Mouse (Mus musculus) forebrain, embryonic 14.5 days (tissue): Measurements from ENCODE around the gene Olfr173. TPM values are rescaled to one million over a fixed set of nuclear protein-coding genes. Genes with fewer than 3 reads are reported as not detected.

Experiments used
- ATAC-seq: fragments of 200-750 bp; cut with Nextera tagmentation; 2 replicates; pipeline ENCODE4 v1.8.0; 2017; ENCODE audit warnings: mild to moderate bottlenecking, moderate library complexity
- DNase-seq: peaks from one replicate; pipeline ENCODE4 v3.0.0-alpha.2; 2015; ENCODE audit warnings: low spot score
- H3K27ac ChIP-seq: fragments of 300-500 bp; sonication (generic); 2 replicates; pipeline ENCODE4 v1.5.1; 2014; ENCODE audit warnings: low read depth, mild to moderate bottlenecking, control low read depth, low read length, moderate library complexity
- H3K27me3 ChIP-seq: fragments of 300-500 bp; sonication (generic); replicated peaks from 2 replicates; pipeline ENCODE4 v1.6.1; 2014; ENCODE audit warnings: low read length, control low read depth, mixed read lengths; ENCODE audit not compliant: control insufficient read depth, insufficient read depth
- H3K36me3 ChIP-seq: fragments of 300-500 bp; sonication (generic); 2 replicates; pipeline ENCODE4 v1.6.1; 2014; ENCODE audit warnings: low read length, control low read depth; ENCODE audit not compliant: control insufficient read depth, insufficient read depth
- H3K4me1 ChIP-seq: fragments of 300-500 bp; sonication (generic); 2 replicates; pipeline ENCODE4 v1.6.1; 2014; ENCODE audit warnings: antibody characterized with exemption, low read length, control low read depth; ENCODE audit not compliant: control insufficient read depth, insufficient read depth
- H3K4me2 ChIP-seq: fragments of 300-500 bp; sonication (generic); 2 replicates; pipeline ENCODE4 v1.6.1; 2014; ENCODE audit warnings: mild to moderate bottlenecking, control low read depth, low read length
- H3K4me3 ChIP-seq: fragments of 300-500 bp; sonication (generic); 2 replicates; pipeline ENCODE4 v1.5.1; 2014; ENCODE audit warnings: low read depth, low read length, control low read depth
- H3K9ac ChIP-seq: fragments of 300-500 bp; sonication (generic); 2 replicates; pipeline ENCODE4 v1.6.1; 2014; ENCODE audit warnings: mild to moderate bottlenecking, low read length, control low read depth, moderate library complexity
- H3K9me3 ChIP-seq: fragments of 300-500 bp; sonication (generic); replicated peaks from 2 replicates; pipeline ENCODE4 v1.6.1; 2016; ENCODE audit warnings: low read length, control low read depth, mixed read lengths; ENCODE audit not compliant: control insufficient read depth
- WGBS: fragments of 180-500 bp; shearing (Covaris S2); extraction: QIAGEN DNeasy Blood & Tissue Kit; methylation state at CpG from one replicate; pipeline ENCODE4 v1.1.7; 2014; 5-methylcytosine and 5-hydroxymethylcytosine counted together
- microRNA-seq: library from miRNA; unstranded; fragments of <30 nt; microRNA quantifications from one replicate; pipeline ENCODE4, GENCODE M21; 2016
- polyA plus RNA-seq: library from polyadenylated mRNA; unstranded; fragments of >200 nt; fragmentation: Nextera tagmentation; extraction: Ambion mirVana; gene quantifications from 2 replicates; pipeline ENCODE4 v1.2.1, GENCODE M21; 2014

Olfr173 gene
- not detected in 2 replicates for polyA plus RNA-seq

DNA sequence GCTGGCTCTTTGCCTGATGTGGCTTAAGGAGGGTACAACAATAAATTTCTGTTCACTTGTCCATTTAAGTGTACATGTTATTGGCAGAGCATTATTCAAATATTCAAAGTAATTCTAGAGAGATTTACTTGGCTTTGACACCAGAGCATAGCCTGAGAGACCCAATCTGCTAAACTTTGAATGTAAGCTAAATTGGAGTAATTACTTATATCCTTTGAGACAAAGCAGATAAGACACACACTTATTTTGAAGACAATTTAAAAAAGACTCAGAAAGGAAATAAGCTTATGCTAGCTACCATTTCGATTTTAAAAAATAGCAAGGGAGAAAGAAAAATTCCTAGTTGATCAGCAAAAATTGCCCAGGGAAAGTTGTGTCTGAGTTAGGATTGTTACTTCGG lies at the start of gene Olfr173:
TSS of gene Olfr173 (minus strand) at position 101 of the 400 bp plus-strand sequence.
- whole genome bisulfite sequencing = 79% methylated on average over 2 of the region's 2 CpGs
- DNase-seq (no peak), ATAC-seq (no peak)
- Histone ChIP-seq H3K4me3 (no peak within 1 kb of the TSS), H3K9ac (no peak within 1 kb of the TSS), H3K36me3 (no peaks in the 10 kb centered on the region), H3K4me2 (no peak within 1 kb of the TSS), H3K4me1 (no peaks in the 10 kb centered on the region), H3K27ac (no peak within 1 kb of the TSS), H3K27me3 (no peaks in the 10 kb centered on the region), H3K9me3 (no peaks in the 10 kb centered on the region)

- Histone ChIP-seq H3K4me2 (no peak within 1 kb of the TSS), H3K27ac (no peak within 1 kb of the TSS), H3K27me3 (no peaks in the 10 kb centered on the region), H3K4me3 (no peak within 1 kb of the TSS), H3K9me3 (no peaks in the 10 kb centered on the region), H3K9ac (no peak within 1 kb of the TSS), H3K36me3 (no peaks in the 10 kb centered on the region), H3K4me1 (no peaks in the 10 kb centered on the region)
- WGBS = 89% methylated on average over 1 of the region's 1 CpGs
- ATAC-seq (no peak), DNase-seq (no peak)
These were observed 26.8 kb upstream of the Olfr173 start, which contains the start of gene Olfr175-ps1 for GRCm38 (mm10) chr16:58826732-58827319. TSS of gene Olfr175-ps1 (minus strand) at chr16:58826782.

- no peak within 1 kb of the TSS for H3K4me2 ChIP-seq
- H3K9me3 ChIP-seq = no peaks in the 10 kb centered on the region
- H3K4me1 ChIP-seq = no peaks in the 10 kb centered on the region
- no peak within 1 kb of the TSS for H3K9ac ChIP-seq
- WGBS = 79% methylated on average over 1 of the region's 1 CpGs
- H3K27me3 ChIP-seq = no peaks in the 10 kb centered on the region
- H3K27ac ChIP-seq = no peak within 1 kb of the TSS
- DNase-seq (no peak), ATAC-seq (no peak)
- H3K4me3 ChIP-seq = no peak within 1 kb of the TSS
- H3K36me3 ChIP-seq = no peaks in the 10 kb centered on the region
These were observed 37.0 kb downstream of the Olfr173 start, which contains the start of gene Olfr172 for GRCm38 (mm10) chr16:58763076-58763475. TSS of gene Olfr172 (minus strand) at chr16:58763176.

GRCm38 (mm10) chr16:58756191-58756590 lies 43.9 kb downstream of the Olfr173 start:
- H3K27me3 ChIP-seq = no peaks in the 10 kb centered on the region
- no peak overlapping the region for H3K4me3 ChIP-seq
- H3K4me1 ChIP-seq = no peaks in the 10 kb centered on the region
- DNase-seq (no peak), ATAC-seq (no peak)
- no peak overlapping the region for H3K27ac ChIP-seq
- H3K4me2 ChIP-seq = no peak overlapping the region
- no peaks in the 10 kb centered on the region for H3K36me3 ChIP-seq
- no peaks in the 10 kb centered on the region for H3K9me3 ChIP-seq
- no peak overlapping the region for H3K9ac ChIP-seq

DNA sequence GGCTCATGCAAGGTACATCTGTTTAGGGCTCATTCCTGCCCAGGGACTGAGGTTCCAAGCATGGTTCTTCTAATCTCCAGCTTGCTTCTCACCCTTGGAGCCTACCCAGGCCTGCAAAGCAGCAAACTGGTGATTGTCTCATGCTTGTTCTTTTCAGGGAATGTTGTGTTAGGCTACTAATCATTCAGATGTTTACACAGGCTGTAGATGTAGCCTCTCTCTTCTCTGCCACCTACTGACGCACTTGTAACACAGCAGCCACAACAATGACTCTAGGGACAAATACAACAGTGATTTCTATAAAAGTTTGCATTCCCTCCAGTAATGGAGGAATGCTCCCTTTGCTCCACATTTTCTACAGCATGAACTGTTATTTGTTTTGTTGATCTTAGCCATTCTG lies 48.8 kb downstream of the Olfr173 start:
- Histone ChIP-seq H3K27ac (no peak overlapping the region), H3K9me3 (no peaks in the 10 kb centered on the region), H3K4me3 (no peak overlapping the region), H3K36me3 (no peaks in the 10 kb centered on the region), H3K9ac (no peak overlapping the region), H3K27me3 (no peaks in the 10 kb centered on the region), H3K4me1 (no peaks in the 10 kb centered on the region), H3K4me2 (no peak overlapping the region)
- peak; percentile 35 for DNase-seq
- 37% methylated on average over 1 of the region's 1 CpGs for WGBS
- ATAC-seq = 0 out of 2 replicates have a peak, but pooled peaks have one; percentile 42

GRCm38 (mm10) chr16:58746715-58747114 lies 53.4 kb downstream of the Olfr173 start:
- WGBS = 65% methylated on average over 4 of the region's 4 CpGs
- Histone ChIP-seq H3K9me3 (no peaks in the 10 kb centered on the region), H3K27ac (no peak overlapping the region), H3K4me1 (no peaks in the 10 kb centered on the region), H3K4me3 (no peak overlapping the region), H3K27me3 (no peaks in the 10 kb centered on the region), H3K4me2 (no peak overlapping the region), H3K9ac (no peak overlapping the region), H3K36me3 (no peaks in the 10 kb centered on the region)
- DNase-seq = no peak
- ATAC-seq = no peak

Small RNA genes lying within 50 kb of the gene (microRNA-seq; reads per million reads assigned to microRNA genes)
- gene Gm27564 = not detected

Other genes starting within 250 kb of the Olfr173 start
- gene Gm813, start 183.3 kb downstream of the Olfr173 start, polyA plus RNA-seq = not detected in 2 replicates
- gene E330017A01Rik, start 161.5 kb downstream of the Olfr173 start, polyA plus RNA-seq = not detected in 2 replicates
- 8.9 and 9.1 TPM in 2 replicates for gene Cpox, start 130.0 kb downstream of the Olfr173 start, polyA plus RNA-seq
- gene Gpr15, start 81.2 kb downstream of the Olfr173 start, polyA plus RNA-seq = not detected in 2 replicates
- gene Cldnd1, start 72.4 kb downstream of the Olfr173 start, polyA plus RNA-seq = 134 and 145 TPM in 2 replicates
- not detected in 2 replicates for gene Olfr172, start 37.1 kb downstream of the Olfr173 start, polyA plus RNA-seq
- not detected in 2 replicates for gene Olfr175-ps1, start 26.5 kb upstream of the Olfr173 start, polyA plus RNA-seq
- gene Olfr177, start 74.5 kb upstream of the Olfr173 start, polyA plus RNA-seq = not detected in 2 replicates
- not detected in 2 replicates for gene Olfr178, start 91.8 kb upstream of the Olfr173 start, polyA plus RNA-seq
- gene Olfr181, start 128.5 kb upstream of the Olfr173 start, polyA plus RNA-seq = not detected in 2 replicates
- not detected in 2 replicates for gene Olfr180, start 129.1 kb upstream of the Olfr173 start, polyA plus RNA-seq
- not detected in 2 replicates for gene Olfr183, start 195.1 kb upstream of the Olfr173 start, polyA plus RNA-seq
- not detected in 2 replicates for gene Olfr186, start 230.0 kb upstream of the Olfr173 start, polyA plus RNA-seq
- gene Olfr187, start 239.5 kb upstream of the Olfr173 start, polyA plus RNA-seq = not detected in 2 replicates